Mouse (Mus musculus) liver, embryonic 14.5 days (tissue): Measurements from ENCODE around the gene Tbc1d22a.

Experiments used
- CTCF ChIP-seq: IDR thresholded peaks from 2 replicates; pipeline ENCODE4 v1.5.1; 2016; ENCODE audit warnings: antibody characterized with exemption, low read depth, control low read depth
- EP300 ChIP-seq: IDR thresholded peaks from 2 replicates; pipeline ENCODE4 v1.6.1; 2016; ENCODE audit warnings: antibody characterized with exemption, low read depth

GRCm38 (mm10) chr15:86520201-86520600, 305.9 kb downstream of the Tbc1d22a start:
- TF ChIP-seq EP300 (no peak), CTCF (no peak)
